Mouse (Mus musculus) CH12.LX (cell line): ENCODE measurements at regions not wholly inside any gene's neighbourhood (a gene's known extent, or its start where the extent isn't known, plus 50 kb on each side); places are given as distances from the start of the nearest gene placed in this dataset.

Experiments
- CTCF ChIP-seq, 2 experiments: IDR thresholded peaks in 1 of 2; conservative IDR thresholded peaks in 1 of 2; 2 replicates each; pipeline ENCODE4 v1.5.1; 2011 to 2012; ENCODE audit warnings: low read depth in 2 of 2, low read length in 2 of 2, improper control_type of control experiment in 1 of 2, inconsistent platforms in 1 of 2, mild to moderate bottlenecking in 1 of 2, moderate library complexity in 1 of 2
- NELFE ChIP-seq: IDR thresholded peaks from 2 replicates; pipeline ENCODE4 v1.6.1; 2011; ENCODE audit warnings: low read depth, low read length, improper control_type of control experiment
- POLR2A ChIP-seq: IDR thresholded peaks from 2 replicates; pipeline ENCODE4 v1.6.1; 2011; ENCODE audit warnings: low read depth, mild to moderate bottlenecking, improper control_type of control experiment, low read length
- RCOR1 ChIP-seq: conservative IDR thresholded peaks from 2 replicates; pipeline ENCODE4 v1.6.1; 2012; ENCODE audit warnings: low read depth, mild to moderate bottlenecking, inconsistent platforms, low read length, improper control_type of control experiment

GRCm38 (mm10) chr12:95522052-95522451 lies 170.0 kb upstream of the Flrt2 start:
- no peak for TF ChIP-seq CTCF (conservative IDR thresholded peaks at IDR 0.05 in 1 of 2, IDR thresholded peaks at IDR 0.05 in 1 of 2; ENCODE audit: low read depth in 2 of 2, low read length in 2 of 2)
- no peak for TF ChIP-seq NELFE
- no peak for TF ChIP-seq RCOR1
- no peak for TF ChIP-seq POLR2A
